Mouse (Mus musculus): ENCODE measurements at regions not wholly inside any gene's neighbourhood (a gene's known extent, or its start where the extent isn't known, plus 50 kb on each side); places are given as distances from the start of the nearest gene placed in this dataset.

DNA sequence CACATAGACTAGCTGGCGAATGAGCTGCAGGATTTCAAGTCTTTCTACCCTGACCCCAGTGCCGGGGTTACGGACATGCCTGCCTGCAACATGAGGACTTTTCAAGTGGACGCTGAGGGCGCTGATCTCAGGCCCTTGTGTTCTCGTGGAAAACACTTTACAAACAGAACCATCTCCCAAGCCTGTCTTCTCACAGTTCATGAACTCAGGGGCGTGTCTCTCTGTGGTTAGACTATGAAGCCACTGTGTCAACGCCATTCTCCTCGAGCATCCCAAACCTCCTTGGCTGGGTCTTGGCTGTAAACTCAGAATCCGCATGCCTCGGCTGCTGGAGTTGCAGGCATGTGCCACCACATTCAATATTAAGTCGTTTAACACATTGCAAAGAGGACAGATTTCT, 284.9 kb upstream of the 4930412O13Rik start:
- DNase-seq (ENCODE audit: low read depth, low spot score), result no peak
- Histone ChIP-seq H3K36me3 (ENCODE audit: control insufficient read depth in 1 of 2, insufficient read depth in 2 of 2, low read length in 2 of 2) (no peaks in the 10 kb centered on the region), H3K4me1 (ENCODE audit: control insufficient read depth in 1 of 2, insufficient read depth in 2 of 2, low read length in 2 of 2) (no peaks in the 10 kb centered on the region), H3K4me3 (ENCODE audit: control insufficient read depth in 1 of 2, insufficient read depth in 1 of 2, low read depth in 2 of 2, low read length in 2 of 2) (no peak overlapping the region), H3K9ac (ENCODE audit: control insufficient read depth, low read depth, low read length, poor library complexity, severe bottlenecking) (no peak overlapping the region), H3K79me2 (ENCODE audit: control insufficient read depth, insufficient read depth, low read length, poor library complexity) (no peaks in the 10 kb centered on the region), H3K9me3 (replicated peaks; ENCODE audit: insufficient read depth, low read length) (no peaks in the 10 kb centered on the region), H3K27me3 (ENCODE audit: control insufficient read depth in 1 of 2, insufficient read depth in 2 of 2, low read length in 2 of 2) (no peaks in the 10 kb centered on the region), H3K27ac (ENCODE audit: control insufficient read depth, low read depth, low read length) (no peak overlapping the region)
- TF ChIP-seq MYB (IDR thresholded peaks at IDR 0.05; ENCODE audit: low read depth, low read length) (no peak), TAL1 (IDR thresholded peaks at IDR 0.05; ENCODE audit: low read length) (no peak), MAZ (IDR thresholded peaks at IDR 0.05; ENCODE audit: low read depth, low read length) (no peak), KAT2A (conservative IDR thresholded peaks at IDR 0.05; ENCODE audit: low read depth, low read length) (no peak), BHLHE40 (IDR thresholded peaks at IDR 0.05; ENCODE audit: borderline replicate concordance, low read depth, low read length) (no peak), NELFE (IDR thresholded peaks at IDR 0.05; ENCODE audit: low read depth, low read length) (no peak), JUND (IDR thresholded peaks at IDR 0.05; ENCODE audit: low read depth, low read length) (no peak), TCF12 (IDR thresholded peaks at IDR 0.05; ENCODE audit: low read depth, low read length) (no peak), POLR2A (IDR thresholded peaks at IDR 0.05; ENCODE audit: control insufficient read depth in 1 of 2, insufficient read depth in 1 of 2, low read depth in 1 of 2, low read length in 2 of 2, poor library complexity in 1 of 2) (no peak), EP300 (IDR thresholded peaks at IDR 0.05; ENCODE audit: low read depth in 1 of 2, low read length in 2 of 2) (no peak), USF2 (IDR thresholded peaks at IDR 0.05; ENCODE audit: borderline replicate concordance in 1 of 2, insufficient read depth in 1 of 2, low read depth in 1 of 2, low read length in 2 of 2) (no peak), MYC (IDR thresholded peaks at IDR 0.05; ENCODE audit: low read depth, low read length) (no peak), MEF2A (IDR thresholded peaks at IDR 0.05; ENCODE audit: extremely low read depth, insufficient replicate concordance, low read depth, low read length, poor library complexity, severe bottlenecking) (no peak), E2F4 (IDR thresholded peaks at IDR 0.05; ENCODE audit: borderline replicate concordance, low read depth, low read length) (no peak), MAFK (IDR thresholded peaks at IDR 0.05; ENCODE audit: borderline replicate concordance, low read depth, low read length) (no peak), USF1 (IDR thresholded peaks at IDR 0.05; ENCODE audit: low read depth, low read length) (no peak), ZNF384 (IDR thresholded peaks at IDR 0.05; ENCODE audit: low read depth, low read length) (no peak)

DNA sequence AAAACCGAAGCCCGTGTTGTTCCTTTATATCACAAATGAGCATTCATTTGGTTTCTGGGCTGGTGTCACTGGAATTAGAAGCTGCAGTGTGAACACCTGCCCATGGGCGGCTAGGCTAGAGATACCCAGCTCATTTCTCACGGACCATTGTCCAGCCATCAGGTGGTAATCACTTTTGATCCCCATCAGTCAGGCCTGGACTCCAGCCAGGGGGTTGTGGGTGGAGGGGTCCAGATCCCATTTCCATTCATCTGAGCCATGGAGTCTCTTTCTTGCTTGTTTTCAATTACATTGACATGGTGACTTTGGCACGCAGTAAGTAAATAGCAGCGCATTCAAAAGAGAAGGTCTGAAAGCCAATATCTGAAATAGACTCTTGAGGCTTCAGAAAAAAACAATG, 276.1 kb upstream of the 4930412O13Rik start:
- Histone ChIP-seq H3K27me3 (ENCODE audit: control insufficient read depth in 1 of 2, insufficient read depth in 2 of 2, low read length in 2 of 2) (no peaks in the 10 kb centered on the region), H3K4me1 (ENCODE audit: control insufficient read depth in 1 of 2, insufficient read depth in 2 of 2, low read length in 2 of 2) (no peaks in the 10 kb centered on the region), H3K36me3 (ENCODE audit: control insufficient read depth in 1 of 2, insufficient read depth in 2 of 2, low read length in 2 of 2) (no peaks in the 10 kb centered on the region), H3K79me2 (ENCODE audit: control insufficient read depth, insufficient read depth, low read length, poor library complexity) (no peaks in the 10 kb centered on the region), H3K9ac (ENCODE audit: control insufficient read depth, low read depth, low read length, poor library complexity, severe bottlenecking) (no peak overlapping the region), H3K9me3 (replicated peaks; ENCODE audit: insufficient read depth, low read length) (no peaks in the 10 kb centered on the region), H3K4me3 (ENCODE audit: control insufficient read depth in 1 of 2, insufficient read depth in 1 of 2, low read depth in 2 of 2, low read length in 2 of 2) (no peak overlapping the region), H3K27ac (ENCODE audit: control insufficient read depth, low read depth, low read length) (no peak overlapping the region)
- TF ChIP-seq CTCF (IDR thresholded peaks at IDR 0.05 in 2 of 3, conservative IDR thresholded peaks at IDR 0.05 in 1 of 3; ENCODE audit: control insufficient read depth in 1 of 3, insufficient read depth in 1 of 3, low read depth in 2 of 3, low read length in 3 of 3, poor library complexity in 1 of 3, severe bottlenecking in 1 of 3), result no peak
- no peak for TF ChIP-seq MAFK (IDR thresholded peaks at IDR 0.05; ENCODE audit: borderline replicate concordance, low read depth, low read length)
- no peak for TF ChIP-seq POLR2A (IDR thresholded peaks at IDR 0.05; ENCODE audit: control insufficient read depth in 1 of 2, insufficient read depth in 1 of 2, low read depth in 1 of 2, low read length in 2 of 2, poor library complexity in 1 of 2)
- TF ChIP-seq TBP (IDR thresholded peaks at IDR 0.05; ENCODE audit: low read depth, low read length), result no peak
- no peak for TF ChIP-seq ZKSCAN1 (IDR thresholded peaks at IDR 0.05; ENCODE audit: low read depth, low read length)
- TF ChIP-seq HCFC1 (IDR thresholded peaks at IDR 0.05; ENCODE audit: low read depth, low read length), result no peak
- TF ChIP-seq GATA1 (IDR thresholded peaks at IDR 0.05; ENCODE audit: low read depth, low read length), result no peak
- no peak for DNase-seq (ENCODE audit: low read depth, low spot score)
